Mouse (Mus musculus): ENCODE measurements at regions not wholly inside any gene's neighbourhood (a gene's known extent, or its start where the extent isn't known, plus 50 kb on each side); places are given as distances from the start of the nearest gene placed in this dataset.

DNA sequence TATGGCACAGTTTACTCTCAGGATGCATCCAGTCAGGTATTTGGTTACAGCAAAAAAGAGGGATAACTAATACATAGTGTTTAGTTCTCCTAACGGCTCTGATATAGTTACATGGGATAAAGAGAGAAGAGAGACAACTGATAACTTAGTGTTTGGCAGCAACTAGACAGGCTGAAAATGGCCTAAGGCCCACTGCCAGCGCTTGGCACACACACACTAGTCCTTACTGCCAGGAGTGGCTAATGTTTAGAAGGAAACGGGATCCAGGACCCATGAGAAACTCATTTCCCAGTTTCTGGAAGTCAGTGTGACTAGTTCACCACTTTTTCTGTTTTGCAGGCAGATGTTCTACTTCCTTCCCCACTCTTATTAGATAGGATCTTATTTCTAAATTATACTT lies 633.5 kb upstream of the Cylc2 start:
- DNase-seq: peak; percentile 50 to 61

DNA sequence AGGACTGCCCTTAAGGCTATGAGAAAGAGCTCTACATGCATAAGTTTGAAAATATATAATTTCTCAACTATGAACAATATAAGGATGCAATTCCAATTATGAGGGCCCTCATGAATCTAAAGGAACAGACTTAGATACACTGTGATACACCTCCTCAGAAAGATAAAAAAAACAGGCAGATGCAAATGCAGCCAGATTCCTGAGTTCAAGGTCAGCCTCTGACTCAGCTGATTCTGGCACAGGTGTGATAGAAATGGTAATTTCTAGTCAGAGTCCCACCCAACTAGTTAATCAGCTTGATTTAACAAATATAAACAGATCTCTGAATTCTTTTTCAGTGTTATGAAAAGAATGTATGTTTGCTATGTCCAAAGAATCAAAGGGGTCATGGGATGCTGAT lies 595.8 kb upstream of the Cylc2 start:
- no peak for DNase-seq

Data from cerebellum, postnatal 14 days (tissue).